Mouse (Mus musculus): ENCODE results near the gene Fam57a.

- no peak for TF ChIP-seq POLR2A (IDR thresholded peaks at IDR 0.05; ENCODE audit: insufficient read depth, low read depth, low read length)
- no peak for TF ChIP-seq CTCF (IDR thresholded peaks at IDR 0.05)
Measured at GRCm38 (mm10) chr11:76216049-76216540, 36.6 kb downstream of the Fam57a start.
